Mouse (Mus musculus): ENCODE measurements at regions not wholly inside any gene's neighbourhood (a gene's known extent, or its start where the extent isn't known, plus 50 kb on each side); places are given as distances from the start of the nearest gene placed in this dataset.

DNA sequence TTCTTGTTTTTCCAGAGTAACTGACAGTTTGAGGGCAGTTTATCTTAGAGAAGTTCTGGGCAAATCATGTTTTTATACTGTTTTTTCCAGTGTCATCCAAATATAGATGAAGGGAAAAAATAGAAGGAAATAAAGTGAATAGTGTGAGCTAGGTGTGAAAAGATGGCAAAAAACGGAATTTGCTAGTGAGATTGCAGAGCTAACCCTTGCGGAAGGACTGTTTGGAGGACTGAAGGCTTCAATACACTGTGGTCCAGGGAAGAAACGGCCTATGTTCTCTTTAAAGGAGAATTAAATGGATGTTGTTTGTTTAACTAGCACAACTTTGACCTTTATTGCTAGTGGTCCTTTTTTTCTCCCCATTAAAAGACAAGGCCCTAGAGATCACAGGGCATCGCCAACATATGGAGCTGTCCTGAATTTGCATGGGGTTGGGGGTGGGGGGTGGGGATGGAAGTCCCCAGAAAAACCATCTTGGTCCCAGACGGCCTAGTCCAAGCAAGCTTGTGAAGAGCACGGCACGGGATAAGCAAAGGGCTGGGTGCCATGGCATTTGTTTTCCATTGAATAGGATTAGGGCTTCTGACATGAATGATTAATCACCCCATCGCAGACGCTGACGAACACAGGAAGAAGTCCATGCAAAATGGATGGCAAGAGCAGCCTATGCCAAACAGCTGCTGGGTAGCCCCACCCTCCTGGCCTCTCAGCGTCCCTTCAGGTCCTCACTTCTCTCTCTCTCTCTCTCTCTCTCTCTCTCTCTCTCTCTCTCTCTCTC, 480.0 kb downstream of the Nuf2 start:
- no peak for TF ChIP-seq POLR2A (IDR thresholded peaks at IDR 0.05; ENCODE audit: low read depth, low read length)
- TF ChIP-seq CTCF (conservative IDR thresholded peaks at IDR 0.05; ENCODE audit: insufficient read depth, insufficient read length, low read depth, low read length) = no peak

All from kidney, adult 2 months (tissue).